Mouse (Mus musculus) layer of hippocampus, adult 2 months (tissue): Measurements from ENCODE around the gene Podn. TPM values are rescaled to one million over a fixed set of nuclear protein-coding genes. Genes with fewer than 3 reads are reported as not detected.

Experiments used
- DNase-seq, 2 experiments: peaks; one replicate each; pipeline ENCODE4 v3.0.0; 2022; ENCODE audit warnings: low spot score in 2 of 2
- H3K27ac ChIP-seq: fragments of 200-600 bp; 2 replicates; pipeline ENCODE4 v1.8.1; 2022
- H3K4me3 ChIP-seq: fragments of 200-600 bp; 2 replicates; pipeline ENCODE4 v1.8.1; 2022; ENCODE audit warnings: mild to moderate bottlenecking
- CTCF ChIP-seq: fragments of 200-600 bp; conservative IDR thresholded peaks from 2 replicates; pipeline ENCODE4 v1.8.1; 2022; ENCODE audit warnings: antibody characterized with exemption, mild to moderate bottlenecking, moderate library complexity
- total RNA-seq, 2 experiments: library from RNA; stranded (reverse); gene quantifications; 2 replicates each; pipeline ENCODE4 v1.2.3; 2021

The Podn gene
- total RNA-seq, 2 experiments from 2014 or later = 10.2 to 10.4 TPM

DNA sequence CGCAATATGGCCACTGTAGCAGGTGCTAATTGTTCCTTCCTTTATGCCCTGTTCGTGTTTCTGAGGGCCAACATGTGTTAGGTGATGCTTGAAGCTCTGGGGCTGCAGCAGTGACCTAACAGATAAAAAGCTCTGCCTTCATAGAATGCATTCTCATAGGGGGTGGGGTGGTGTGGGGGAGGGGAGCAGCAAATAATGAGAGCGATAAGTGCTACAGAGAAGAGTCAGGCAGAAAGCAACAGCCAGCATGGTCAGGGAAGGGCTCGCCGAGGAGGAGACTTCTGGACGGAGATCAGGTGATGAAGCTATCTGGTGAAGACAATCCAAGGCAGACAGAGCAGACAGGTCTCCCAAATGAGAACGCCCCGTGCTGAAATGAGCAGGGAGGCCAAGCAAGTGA lies 43.6 kb downstream of the Podn start:
- no peak for DNase-seq
- no peak overlapping the region for H3K4me3 ChIP-seq
- no peak for TF ChIP-seq CTCF
- H3K27ac ChIP-seq = 0 out of 2 replicates have a peak overlapping the region, but pooled peaks have one; percentile 67

DNA sequence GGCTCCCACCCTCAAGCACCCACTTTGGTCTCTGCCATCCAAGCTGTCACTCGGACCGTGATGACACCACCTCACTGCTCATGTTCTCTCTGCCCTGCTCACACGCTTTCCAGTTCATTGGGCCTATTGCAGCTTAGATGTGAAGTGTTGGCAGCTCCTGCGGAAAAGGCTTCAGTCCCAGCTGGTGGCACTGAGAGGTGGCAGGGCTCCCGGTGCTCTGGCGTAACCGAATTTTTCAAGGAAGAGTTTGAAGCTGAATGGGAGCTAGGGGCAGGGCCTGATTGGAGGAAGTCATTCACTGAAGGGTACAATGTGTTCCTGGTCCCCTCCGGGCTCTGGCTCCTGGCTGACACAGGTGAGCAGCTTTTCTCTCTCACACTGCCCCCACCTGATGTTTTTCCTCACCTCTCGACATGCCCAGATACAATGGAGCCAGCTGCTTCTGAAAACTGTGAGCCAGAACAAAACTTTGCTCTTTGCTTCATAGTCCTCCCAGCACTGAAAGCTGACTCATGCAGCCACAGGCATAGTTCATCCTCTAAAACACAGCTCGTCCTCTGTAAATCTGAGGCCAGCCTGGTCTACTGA lies 44.5 kb downstream of the Podn start:
- H3K27ac ChIP-seq = peak overlapping the region; percentile 67
- DNase-seq = no peak
- no peak; the same call in 1 of the 2 replicates for TF ChIP-seq CTCF
- H3K4me3 ChIP-seq = no peak overlapping the region

GRCm38 (mm10) chr4:108046136-108046535 lies 50.1 kb downstream of the Podn start:
- no peak overlapping the region for H3K27ac ChIP-seq
- no peak overlapping the region for H3K4me3 ChIP-seq
- no peak for DNase-seq
- TF ChIP-seq CTCF = no peak

GRCm38 (mm10) chr4:108045136-108046107 lies 50.8 kb downstream of the Podn start:
- no peak overlapping the region for H3K4me3 ChIP-seq
- no peak for TF ChIP-seq CTCF
- no peak overlapping the region for H3K27ac ChIP-seq
- DNase-seq = no peak

DNA sequence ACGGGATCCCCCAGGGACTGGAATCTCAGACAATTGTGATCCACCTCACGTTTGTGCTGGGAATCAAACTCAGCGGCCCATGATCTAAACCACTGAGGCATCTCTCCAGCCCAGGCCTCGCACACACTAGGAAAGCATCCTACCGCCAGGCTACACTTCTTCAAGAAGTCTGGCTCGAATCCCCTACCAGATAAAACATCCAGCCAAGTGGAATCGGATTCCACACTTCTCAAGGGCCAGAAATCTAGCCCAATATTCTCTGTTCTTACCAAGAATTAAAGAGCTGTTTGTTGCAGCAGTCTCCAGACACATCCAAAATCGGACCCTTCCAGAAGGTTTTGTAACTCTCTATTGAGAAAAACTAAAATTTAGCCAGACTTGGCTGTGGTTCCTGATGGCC lies 59.2 kb downstream of the Podn start:
- no peak for TF ChIP-seq CTCF
- DNase-seq = no peak
- H3K4me3 ChIP-seq = no peak overlapping the region
- H3K27ac ChIP-seq = peak overlapping the region; percentile 39; the same call in 1 of the 2 replicates

DNA sequence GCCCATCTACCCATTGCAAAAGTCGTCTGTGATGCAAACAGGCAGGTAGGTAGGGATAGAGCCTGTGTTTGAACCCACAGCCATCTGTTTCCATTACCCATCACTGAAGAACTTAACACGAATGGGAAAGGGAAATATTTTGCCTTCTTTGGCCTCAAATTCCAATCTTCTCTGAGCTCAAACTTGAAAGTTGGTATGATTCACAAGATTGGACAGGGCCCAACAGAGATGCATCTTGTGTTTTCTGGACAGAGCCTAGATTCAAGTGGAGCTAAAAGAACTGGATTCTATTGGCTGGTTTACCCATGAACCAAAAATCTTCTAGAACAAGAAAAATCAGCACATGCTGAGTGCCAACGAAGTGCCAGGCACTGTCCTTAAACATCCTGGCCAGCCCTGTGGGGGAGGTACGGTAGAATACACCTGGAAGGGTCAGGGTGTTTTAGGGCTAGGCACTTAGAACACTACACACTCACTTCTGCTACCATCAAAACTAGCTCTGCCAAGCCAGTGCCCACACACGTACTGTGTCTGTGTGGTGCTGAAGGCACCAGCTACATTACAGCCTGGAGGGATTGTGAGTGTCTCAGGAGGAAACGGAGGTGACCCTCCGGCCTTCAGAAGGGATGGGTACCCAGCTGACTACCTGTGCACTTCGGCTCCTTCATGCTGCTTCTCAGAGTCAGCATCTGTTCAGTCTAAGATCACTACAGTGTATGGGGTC lies 63.0 kb downstream of the Podn start:
- no peak overlapping the region for H3K27ac ChIP-seq
- no peak for TF ChIP-seq CTCF
- no peak overlapping the region for H3K4me3 ChIP-seq
- peak in 1 of 2 experiments; percentile 44 for DNase-seq

DNA sequence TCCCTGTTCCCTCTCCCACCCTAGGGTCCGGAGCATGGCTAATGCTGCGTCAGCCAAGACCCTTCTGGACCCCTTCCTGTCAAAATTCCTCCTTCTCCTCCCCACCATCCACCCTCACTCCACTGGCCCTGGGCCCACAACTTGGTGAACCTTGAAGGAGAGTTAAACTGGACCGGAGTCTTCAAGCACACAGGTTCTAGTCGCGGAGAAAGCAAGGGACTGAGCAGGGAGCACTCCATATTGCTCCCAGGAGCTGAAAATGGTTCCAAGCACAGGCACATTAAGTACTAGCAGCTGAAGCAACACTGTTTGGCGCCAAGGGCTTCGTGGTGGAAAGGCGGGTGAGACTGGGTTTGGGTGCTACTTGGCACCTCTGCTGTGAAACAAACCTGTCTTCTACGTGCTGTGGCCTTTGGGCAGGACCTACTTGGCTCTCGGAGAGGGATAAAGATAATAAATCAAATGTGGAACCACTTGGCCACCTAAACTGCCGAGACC lies 63.8 kb downstream of the Podn start:
- 0 out of 2 replicates have a peak overlapping the region, but pooled peaks have one; percentile 74 for H3K27ac ChIP-seq
- no peak for TF ChIP-seq CTCF
- no peak for DNase-seq
- H3K4me3 ChIP-seq = peak overlapping the region; percentile 75

GRCm38 (mm10) chr4:108031502-108032351 lies 64.5 kb downstream of the Podn start:
- Histone ChIP-seq H3K27ac (peak overlapping the region; percentile 74), H3K4me3 (peak overlapping the region; percentile 75)
- no peak for DNase-seq
- no peak for TF ChIP-seq CTCF

- H3K4me3 ChIP-seq = peak overlapping the region; percentile 75
- no peak for TF ChIP-seq CTCF
- DNase-seq = no peak
- H3K27ac ChIP-seq = peak overlapping the region; percentile 74; the same call in 1 of the 2 replicates
Observed at GRCm38 (mm10) chr4:108030888-108031501, 65.2 kb downstream of the Podn start.

DNA sequence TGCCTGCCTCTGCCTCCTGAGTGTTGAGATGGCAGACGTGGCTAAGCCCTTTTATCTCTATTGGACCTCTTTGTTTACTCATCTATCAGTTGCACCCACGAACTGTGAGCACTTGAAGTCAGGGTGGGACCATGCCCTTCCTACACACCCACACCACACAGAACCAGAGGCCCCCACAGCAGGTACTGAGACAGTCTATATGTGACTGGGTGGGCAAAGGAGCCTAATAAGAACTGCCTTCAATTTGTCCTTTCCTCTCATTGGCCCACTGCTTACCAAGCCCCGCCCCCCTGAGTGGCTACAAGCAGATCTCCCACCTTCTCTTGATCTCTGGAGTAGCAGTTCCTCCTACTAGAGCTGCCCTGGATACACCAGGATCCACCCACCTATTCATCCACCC lies 70.1 kb downstream of the Podn start:
- DNase-seq = no peak
- no peak overlapping the region for H3K4me3 ChIP-seq
- H3K27ac ChIP-seq = no peak overlapping the region
- no peak for TF ChIP-seq CTCF

GRCm38 (mm10) chr4:108025269-108025668 lies 71.0 kb downstream of the Podn start:
- no peak overlapping the region for H3K27ac ChIP-seq
- no peak overlapping the region for H3K4me3 ChIP-seq
- no peak for DNase-seq
- no peak for TF ChIP-seq CTCF
